Mouse (Mus musculus): Measurements from ENCODE around the gene Arl10.

- no peak for TF ChIP-seq TCF12 (IDR thresholded peaks at IDR 0.05; ENCODE audit: low read depth, low read length)
- no peak for TF ChIP-seq RAD21 (IDR thresholded peaks at IDR 0.05; ENCODE audit: low read depth, low read length)
- TF ChIP-seq JUND (IDR thresholded peaks at IDR 0.05; ENCODE audit: low read depth, low read length) = no peak
- no peak for TF ChIP-seq ZNF384 (IDR thresholded peaks at IDR 0.05; ENCODE audit: low read depth, low read length)
- no peak for TF ChIP-seq HCFC1 (IDR thresholded peaks at IDR 0.05; ENCODE audit: low read depth, low read length)
- no peak for TF ChIP-seq USF1 (IDR thresholded peaks at IDR 0.05; ENCODE audit: low read depth, low read length)
These were observed 54.3 kb downstream of the Arl10 start for GRCm38 (mm10) chr13:54629128-54629527.
